Mouse (Mus musculus) heart, postnatal 36 days (tissue): Measurements from ENCODE around the gene Mfsd2b. TPM values are rescaled to one million over a fixed set of nuclear protein-coding genes. Genes with fewer than 3 reads are reported as not detected.

Source experiments
- DNase-seq, 2 experiments: peaks; one replicate each; pipeline ENCODE4 v3.0.0; 2021 to 2022
- intact Hi-C: fragments of 180-260 bp; cut with DNase I; formaldehyde crosslinking; loops from one replicate; pipeline ENCODE4 v1.15.1; 2025
- total RNA-seq, 2 experiments: library from RNA; stranded (reverse); gene quantifications; 2 replicates each; pipeline ENCODE4 v1.2.3; 2021

Gene Mfsd2b
- total RNA-seq, 2 experiments from 2014 or later, result 0.42 to 0.65 TPM

- intact Hi-C loops, result no loop called here
- no peak for DNase-seq
These were observed 37.2 kb downstream of the Mfsd2b start for GRCm38 (mm10) chr12:4836959-4837358.

GRCm38 (mm10) chr12:4827256-4827655 is 46.9 kb downstream of the Mfsd2b start:
- intact Hi-C loops, result no loop called here
- DNase-seq, result no peak

- intact Hi-C loops, result loop anchor here (1.0 to 2.0 kb wide), 3 partner anchors 25 to 99 kb away; partner anchors contain the start of genes Atad2b, Fam228b and Pfn4
- DNase-seq, result peak; percentile 98 to 99
These were observed 56.6 kb downstream of the Mfsd2b start, which contains the start of gene Sf3b6 for GRCm38 (mm10) chr12:4817361-4818101. TSS of gene Sf3b6 (plus strand) at chr12:4817544.

GRCm38 (mm10) chr12:4816680-4817360 is 57.3 kb downstream of the Mfsd2b start:
- intact Hi-C loops, result loop anchor here (1.0 to 2.0 kb wide), 3 partner anchors 25 to 100 kb away; partner anchors contain the start of genes Atad2b, Fam228b and Pfn4
- no peak for DNase-seq

- intact Hi-C loops, result no loop called here
- DNase-seq, result peak in 1 of 2 experiments; percentile 9
These were observed 60.5 kb downstream of the Mfsd2b start for GRCm38 (mm10) chr12:4813636-4814035.

Other genes with a start within 250 kb of the Mfsd2b start
- not detected for gene Fam228a, start 135.9 kb downstream of the Mfsd2b start, total RNA-seq
- 1 to 10 TPM; 2.2 to 3.4 TPM for gene Pfn4, start 105.3 kb downstream of the Mfsd2b start, total RNA-seq
- 1 to 10 TPM; 2.0 to 3.4 TPM for gene Fam228b, start 105.1 kb downstream of the Mfsd2b start, total RNA-seq
- gene Sf3b6, start 56.8 kb downstream of the Mfsd2b start, total RNA-seq, result 10 to 100 TPM; 41.8 to 46.9 TPM
- gene Fkbp1b, start 32.8 kb downstream of the Mfsd2b start, total RNA-seq, result 1 to 10 TPM; 1.3 to 1.5 TPM
- gene Wdcp, start 31.1 kb downstream of the Mfsd2b start, total RNA-seq, result 1 to 10 TPM; 7.7 to 8.4 TPM
- gene Ubxn2a, start 33.3 kb upstream of the Mfsd2b start, total RNA-seq, result 10 to 100 TPM; 67.8 to 69.2 TPM
- gene Atad2b, start 43.0 kb upstream of the Mfsd2b start, total RNA-seq, result 10 to 100 TPM; 13.2 to 15.8 TPM